Mouse (Mus musculus) left cerebral cortex, adult 8-10 months (tissue): ENCODE measurements around the gene Fmo1. TPM values are rescaled to one million over a fixed set of nuclear protein-coding genes. Genes with fewer than 3 reads are reported as not detected.
A peak's percentile ranks its signal among the peaks of the same experiment; 100 is the strongest.

ENCODE experiments used
- DNase-seq, 2 experiments: peaks; one replicate each; pipeline ENCODE4 v3.0.0; 2022; ENCODE audit warnings: low spot score in 2 of 2
- total RNA-seq, 4 experiments: library from RNA; stranded (reverse); gene quantifications; 2 replicates each; pipeline ENCODE4 v1.2.4; 2022

The Fmo1 gene
- total RNA-seq = 10 to 100 TPM; 10.2 to 14.4 (median 11.7) TPM

DNA sequence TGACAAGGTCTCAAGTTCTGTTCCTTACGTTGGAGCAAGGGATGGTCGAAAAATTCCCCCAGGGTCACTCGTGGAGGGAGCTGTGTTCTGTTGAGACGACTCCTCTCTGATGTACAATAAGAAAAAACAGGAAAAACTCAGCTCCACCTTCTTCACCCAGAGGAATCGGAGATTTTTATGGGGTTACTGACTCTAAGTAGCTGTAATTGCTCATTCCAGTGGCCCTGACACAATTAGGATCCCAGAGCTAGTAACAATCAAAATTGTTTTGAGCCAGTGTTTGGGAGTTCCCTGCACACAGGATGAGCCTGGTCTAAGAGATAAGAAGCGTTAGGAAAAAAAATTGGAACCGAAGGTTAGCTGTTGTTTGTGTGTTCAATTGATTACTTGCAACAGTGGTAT, at the start of gene Fmo1:
Fmo1 (minus strand) TSS at position 331 of the 402 bp plus-strand sequence.
- DNase-seq = no peak

DNA sequence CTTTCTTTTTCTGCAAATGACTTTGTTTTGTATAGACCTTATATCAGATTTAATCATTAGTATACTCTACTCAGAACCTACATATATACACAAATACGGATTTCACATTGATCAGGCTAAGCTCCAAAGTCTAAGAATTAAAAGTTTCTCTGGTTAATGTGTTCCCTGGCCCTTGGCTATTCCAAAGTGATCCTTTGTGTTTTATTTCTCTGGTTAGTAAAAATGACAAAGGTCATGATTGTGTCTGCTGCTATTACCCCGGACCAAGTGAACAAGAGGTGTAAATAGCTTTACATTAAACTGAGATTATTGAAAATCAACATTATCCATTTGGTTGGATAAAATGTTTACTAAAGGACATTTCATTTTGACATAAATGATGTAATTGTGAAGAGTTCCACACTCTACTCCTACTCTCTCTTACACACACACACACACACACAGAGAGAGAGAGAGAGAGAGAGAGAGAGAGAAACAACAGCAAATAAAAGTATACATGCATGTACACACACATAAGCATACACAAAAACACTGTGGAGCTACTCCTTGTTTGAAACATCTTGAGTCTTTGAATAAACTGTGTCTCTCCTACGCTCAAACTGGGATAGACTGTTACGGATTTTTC, 48.6 kb upstream of the Fmo1 start:
- DNase-seq = no peak

DNA sequence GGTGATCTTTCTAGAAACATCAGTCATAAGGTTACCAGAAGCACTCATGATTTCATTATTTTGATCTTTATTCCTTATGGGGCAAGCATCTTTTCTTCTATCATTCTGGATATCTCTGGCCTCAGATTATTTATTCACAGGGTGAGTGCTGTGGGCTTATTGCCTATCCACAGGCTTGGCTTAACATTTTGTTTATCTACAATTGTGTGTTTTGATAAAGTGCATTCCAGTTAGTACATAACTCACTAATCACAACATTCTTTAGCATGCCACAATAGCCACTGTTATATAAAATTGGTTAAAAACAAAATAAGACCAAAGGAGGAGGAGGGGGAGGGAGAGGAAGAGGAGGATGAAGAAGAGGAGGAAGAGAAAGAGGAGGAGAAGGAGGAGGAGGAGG, 45.7 kb upstream of the Fmo1 start:
- DNase-seq = no peak

DNA sequence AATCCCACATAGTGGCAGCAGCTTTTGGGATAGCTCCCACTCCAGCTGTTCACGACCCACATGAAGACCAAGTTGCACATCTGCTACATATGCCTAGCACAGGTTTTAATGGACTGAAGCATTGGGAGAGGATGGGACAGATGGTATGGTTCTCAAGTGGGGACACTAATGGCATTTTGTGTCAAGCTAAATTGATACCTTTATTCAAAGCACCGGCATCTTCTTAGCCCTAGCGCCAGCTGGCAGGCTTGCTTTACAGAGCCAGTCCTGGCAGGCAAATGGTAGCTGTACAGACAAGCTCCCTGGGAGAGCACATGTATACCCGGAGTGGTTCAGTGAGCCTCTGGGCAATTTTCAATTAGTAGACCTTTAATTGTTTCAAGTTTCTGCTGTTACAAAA, 35.5 kb upstream of the Fmo1 start:
- DNase-seq = no peak

DNA sequence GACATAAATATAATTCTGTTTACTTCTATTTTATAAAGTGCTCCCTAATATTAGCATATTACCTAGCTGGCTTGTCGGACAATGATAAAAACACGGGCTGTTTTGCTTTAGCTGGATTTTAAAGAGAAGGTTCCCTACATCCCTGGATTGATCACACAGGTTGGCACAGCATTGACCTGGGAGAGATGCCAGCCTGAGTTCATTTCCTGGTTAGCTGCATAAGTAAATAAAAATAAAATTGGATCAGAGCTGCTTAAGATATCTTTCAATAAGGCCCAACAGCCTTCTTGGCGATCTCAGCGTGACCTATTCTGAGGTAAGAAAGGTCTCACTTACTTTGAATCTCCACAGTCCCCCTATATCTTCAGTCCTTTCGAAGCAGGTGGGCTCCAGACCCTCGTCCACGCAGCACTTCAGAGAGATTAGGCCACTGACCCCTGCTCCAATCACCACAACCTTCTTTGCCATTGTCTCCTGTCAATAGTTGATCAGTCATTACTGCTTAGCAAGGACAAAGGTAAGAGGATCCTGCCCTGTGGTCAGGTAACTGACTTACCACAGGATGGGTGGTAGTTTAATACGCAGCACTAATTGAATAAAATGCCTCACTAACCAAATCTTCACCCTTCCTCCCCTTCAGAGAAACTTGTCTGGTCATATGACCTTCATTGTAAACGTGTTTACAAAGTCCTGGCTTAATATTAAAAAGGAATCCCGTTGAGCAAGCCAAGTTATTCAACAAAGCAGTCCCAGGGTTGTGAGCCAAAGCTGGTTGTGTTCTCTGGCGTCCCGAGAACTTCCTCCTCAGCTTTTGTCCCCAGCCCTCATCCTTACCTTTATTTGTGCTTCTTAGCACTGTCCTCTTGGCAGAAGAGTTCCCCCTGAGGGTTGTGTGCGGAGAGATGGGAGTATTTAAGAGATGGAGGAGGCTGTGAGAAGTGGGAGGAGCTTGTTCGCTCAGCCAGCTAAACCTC, 31.7 kb upstream of the Fmo1 start, which contains the start of gene Fmo2:
Fmo2 (minus strand) TSS at position 889 of the 974 bp plus-strand sequence.
- no peak for DNase-seq

DNA sequence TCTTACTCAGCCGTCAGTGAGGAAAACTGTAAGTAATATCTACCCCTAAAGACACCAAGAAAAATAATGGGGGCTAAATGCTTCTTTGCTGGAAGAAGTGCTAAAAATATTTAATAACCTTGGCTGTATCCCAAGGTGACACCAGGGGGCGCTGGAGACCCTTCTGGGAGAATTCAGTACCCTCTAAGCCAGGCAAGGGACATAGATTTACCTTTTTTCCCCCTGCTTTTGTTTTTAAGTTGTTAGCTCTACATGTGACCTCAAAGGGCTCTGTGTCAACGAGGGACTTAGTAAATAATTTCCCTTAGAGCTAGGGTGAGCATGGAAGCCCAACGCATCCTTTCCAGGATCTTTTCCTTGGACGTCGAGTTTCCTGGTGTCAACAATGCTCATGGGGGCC, 29.5 kb upstream of the Fmo1 start:
- DNase-seq = peak in 1 of 2 experiments; percentile 43

DNA sequence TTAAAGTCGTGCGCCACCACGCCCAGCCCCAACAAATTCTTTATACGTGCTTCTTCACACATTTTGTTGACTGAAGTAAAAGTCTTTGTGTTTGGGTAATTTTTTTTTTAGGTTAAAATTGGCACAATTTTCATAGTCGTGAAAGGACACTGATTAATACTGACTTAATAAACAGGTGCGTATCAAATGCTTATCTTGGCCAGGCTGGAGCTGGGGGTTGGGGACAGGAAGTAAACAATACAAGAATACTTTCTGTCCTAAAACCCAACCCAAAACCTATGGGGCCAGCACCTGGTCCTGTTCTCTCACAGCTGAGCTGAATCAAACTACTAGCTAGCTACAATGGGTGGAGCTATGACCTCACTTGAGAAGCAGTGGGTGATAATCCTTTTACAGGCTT, 26.6 kb upstream of the Fmo1 start:
- no peak for DNase-seq

DNA sequence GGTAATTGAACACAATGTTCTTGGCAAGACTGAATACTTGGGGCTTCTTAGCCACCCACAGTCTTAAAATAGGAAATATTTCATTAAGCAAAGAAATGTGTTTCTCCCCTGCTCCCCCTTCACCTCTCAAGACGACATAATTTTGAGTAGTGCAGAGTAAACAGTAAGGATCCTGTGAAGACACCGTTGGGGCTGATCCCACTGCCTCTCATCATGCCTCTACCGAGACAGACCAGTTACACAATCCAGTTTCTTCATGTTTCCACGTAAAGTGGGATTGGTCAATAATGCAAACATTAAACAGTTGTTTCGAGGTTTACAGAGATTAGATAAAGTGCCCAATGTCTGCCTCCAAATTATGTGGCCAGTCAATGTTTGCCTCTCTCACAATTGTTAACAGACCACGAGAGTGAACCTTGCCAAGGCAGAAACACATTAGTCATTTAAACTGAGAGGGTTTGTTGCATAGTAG, 25.6 kb upstream of the Fmo1 start:
- DNase-seq = no peak

DNA sequence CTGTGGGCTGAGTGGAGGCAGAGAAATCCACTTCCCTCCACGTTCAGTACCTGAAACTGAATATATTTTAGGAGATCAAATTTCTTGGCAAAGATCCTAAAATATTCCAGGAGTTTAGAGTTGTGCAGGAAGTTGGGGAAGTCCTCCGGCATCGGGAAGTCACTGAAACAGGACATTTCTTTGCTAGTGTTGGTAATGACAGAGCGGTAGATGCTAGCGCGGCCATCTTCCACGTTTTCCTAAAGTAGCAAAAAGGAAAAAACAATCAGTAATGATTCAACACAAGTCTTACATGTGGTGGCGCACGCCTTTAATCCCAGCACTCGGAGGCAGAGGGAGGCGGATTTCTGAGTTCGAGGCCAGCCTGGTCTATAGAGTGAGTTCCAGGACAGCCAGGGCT, 22.2 kb upstream of the Fmo1 start:
- no peak for DNase-seq

DNA sequence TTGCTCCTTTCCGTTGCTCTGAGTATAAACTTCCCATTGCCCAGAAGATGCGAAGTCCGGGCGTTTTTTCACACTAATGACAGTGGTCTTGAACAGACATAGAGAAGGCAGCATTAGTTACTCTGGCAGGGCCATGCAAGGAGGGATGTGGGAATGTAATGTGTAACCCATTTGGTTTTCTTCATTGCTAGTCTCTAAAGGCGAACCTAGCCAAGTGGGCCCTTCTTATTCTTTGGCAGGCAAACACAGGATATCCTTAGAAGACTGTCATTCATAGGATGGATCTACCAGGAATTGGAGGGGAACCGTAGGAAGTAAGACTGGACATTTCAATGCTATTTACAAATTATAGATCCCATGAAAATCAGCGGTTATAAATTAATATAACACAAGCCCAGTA, 21.2 kb upstream of the Fmo1 start:
- DNase-seq = no peak

DNA sequence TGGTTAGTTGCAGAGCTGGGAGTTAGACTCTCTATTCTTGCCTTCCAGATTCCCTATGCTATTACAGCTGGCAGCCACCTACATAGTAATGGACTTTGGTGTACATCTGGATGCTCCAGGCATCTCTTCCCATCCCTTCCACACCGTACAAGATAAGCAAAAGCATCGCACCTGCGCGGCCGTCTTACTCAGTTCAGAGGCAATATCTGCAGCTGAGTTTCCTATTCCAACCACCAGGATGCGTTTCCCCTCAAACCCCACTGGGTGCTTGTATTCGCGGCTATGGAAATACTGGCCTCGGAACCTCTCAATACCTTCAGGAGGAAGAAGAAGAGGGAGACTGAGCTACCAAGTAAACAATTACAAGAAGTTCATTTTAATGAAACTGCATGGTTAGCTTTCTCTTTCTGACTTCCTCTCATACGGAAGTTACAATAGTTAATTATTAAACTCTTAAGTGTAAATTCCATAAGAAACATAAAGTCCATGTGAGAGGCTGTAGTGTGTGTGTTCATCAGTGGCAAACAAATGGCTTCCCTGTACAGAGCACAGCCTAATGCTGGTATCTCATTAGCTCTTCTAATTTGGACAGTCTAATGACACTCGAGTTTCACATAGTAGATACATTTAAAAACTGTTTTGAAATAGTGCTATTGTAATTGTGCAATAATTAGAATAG, 19.9 kb upstream of the Fmo1 start:
- DNase-seq = no peak

DNA sequence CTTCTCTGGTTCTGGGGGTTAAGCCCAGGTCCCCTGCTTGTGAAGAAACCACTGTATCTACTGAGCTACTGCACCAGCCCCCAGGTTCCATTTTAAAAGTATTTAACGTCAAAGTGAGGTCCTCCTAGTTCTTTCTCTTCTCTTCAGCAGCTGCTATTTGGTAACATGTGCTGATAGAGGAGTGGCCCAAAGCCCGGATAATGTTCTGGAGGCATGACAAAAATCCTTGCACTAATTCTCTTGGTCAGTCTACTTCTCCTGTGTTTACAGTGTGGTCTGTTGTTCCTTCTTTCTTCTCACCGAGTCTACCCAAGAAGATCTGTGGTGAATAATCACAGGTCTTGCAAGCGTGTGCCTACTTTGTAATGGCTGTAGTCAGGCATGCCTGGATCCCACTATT, 16.3 kb upstream of the Fmo1 start:
- DNase-seq = no peak

DNA sequence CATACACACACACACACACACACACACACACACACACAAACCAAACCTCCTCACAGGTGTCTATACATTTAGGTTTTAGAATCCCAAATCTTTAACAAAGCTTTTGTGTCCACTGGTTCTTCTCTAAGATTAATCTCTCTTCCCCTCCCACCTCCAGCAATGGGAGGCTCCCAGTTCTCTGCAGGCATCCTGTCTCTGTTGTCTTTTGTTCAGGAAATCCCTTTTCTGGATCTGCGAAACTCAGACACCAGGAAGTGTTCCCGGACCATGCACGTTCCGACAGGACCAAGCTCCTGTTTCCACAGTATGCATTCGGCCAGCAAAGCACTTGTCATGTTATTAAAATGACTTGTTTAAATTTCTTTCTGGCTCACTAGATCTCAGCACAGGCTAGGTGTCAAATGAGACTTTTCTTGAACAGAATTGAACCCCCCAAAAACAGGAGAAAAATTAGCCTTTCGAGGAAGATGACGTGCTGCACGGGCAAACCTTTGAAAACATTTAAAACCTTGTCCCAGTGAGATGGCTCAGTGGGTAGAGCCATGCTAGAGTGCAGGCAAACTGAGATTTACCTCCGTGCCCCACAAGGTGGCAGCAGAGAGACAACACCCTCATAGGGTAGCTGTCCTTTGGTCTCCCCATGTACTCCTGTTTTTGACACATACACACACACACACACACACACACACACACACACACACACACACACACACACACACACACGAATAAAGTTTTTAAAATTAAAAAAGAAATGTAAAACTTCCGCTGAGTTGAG, 13.4 kb upstream of the Fmo1 start:
- DNase-seq = no peak

DNA sequence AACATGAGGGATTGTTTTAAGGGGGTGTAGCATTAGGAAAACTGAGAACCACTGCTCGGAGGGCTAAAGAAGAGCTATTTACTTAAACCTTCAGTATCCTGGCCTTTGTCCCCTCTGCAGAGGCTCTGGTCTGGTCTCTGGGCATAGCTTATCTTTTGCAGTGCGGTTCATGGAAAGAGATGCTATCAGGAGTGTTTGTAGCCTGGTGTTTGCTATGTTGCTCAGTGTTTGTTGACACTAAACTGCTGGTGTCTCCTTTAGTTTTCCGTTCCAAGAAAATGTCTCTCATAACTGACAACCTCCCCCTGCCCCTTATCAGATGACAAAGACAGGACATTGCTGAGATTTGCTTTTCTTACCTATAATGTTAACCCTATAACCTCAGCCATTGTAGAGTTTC, 8.7 kb upstream of the Fmo1 start:
- DNase-seq = no peak

DNA sequence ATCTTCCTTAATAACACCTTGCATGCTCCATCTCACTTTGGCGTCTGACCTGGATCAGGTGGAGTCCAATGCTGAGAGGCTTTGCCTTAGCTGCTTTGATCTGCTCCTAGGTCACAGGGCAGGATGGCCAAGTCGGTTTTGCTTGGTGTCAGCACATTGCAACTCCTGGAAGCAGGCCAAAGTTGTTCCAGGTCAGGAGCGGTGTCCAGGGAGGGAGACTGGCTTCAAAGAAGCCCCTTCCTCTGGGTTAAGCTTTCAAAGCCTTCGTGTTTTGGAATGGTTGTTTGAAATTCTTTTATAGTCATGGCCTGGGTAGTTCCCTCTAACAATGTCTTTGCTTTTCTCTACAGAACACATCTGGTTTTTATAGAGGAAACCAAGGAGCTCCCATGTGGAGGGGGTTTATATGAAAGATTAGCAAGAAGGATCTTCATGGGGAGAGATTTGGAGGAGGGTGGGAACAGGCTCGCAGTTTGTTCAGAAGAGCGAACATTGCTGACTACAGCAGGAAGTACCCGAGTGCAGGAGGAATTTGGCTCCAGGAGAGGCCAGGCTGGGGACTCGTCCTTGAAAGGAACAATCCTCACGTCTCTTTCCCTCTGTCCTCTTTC, 5.4 kb upstream of the Fmo1 start:
- no peak for DNase-seq

DNA sequence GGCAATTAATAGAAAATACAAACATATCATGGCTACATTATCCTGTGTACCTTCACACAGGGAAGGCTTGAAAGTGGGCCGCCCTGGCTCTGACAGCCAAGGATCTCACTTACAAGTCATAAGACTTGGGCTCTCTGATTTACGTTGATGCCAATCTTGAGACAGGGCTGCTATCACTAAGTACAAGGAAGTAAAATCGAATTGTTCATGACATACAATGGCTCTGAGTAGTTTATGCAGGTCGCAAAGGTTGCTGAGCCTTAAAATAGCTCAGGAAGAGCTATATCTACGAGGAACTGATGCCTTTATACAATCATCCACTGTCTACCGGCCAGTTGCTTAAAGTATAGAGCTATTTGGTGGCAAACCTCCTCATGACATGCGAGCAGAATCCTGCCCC, 4.6 kb upstream of the Fmo1 start:
- DNase-seq = no peak

DNA sequence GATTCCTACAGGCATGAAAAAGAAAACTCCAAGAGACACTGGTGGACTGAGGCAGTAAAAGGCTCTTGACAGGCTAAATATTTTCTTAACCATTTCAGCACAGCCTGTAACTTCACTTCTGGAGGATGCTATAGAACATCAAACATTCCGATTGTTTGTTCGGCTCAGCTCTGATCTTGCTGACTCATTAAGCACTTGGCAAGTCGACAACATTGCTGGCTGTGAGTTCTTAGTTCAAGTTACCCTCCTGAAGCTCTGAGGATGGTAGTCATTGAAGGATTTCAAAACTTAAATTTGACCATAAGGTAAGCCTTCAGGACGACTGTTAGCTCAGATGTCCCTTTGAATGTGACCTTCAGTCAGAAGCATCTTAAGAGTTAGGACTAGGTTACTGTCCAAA, 986 bp upstream of the Fmo1 start:
- no peak for DNase-seq

DNA sequence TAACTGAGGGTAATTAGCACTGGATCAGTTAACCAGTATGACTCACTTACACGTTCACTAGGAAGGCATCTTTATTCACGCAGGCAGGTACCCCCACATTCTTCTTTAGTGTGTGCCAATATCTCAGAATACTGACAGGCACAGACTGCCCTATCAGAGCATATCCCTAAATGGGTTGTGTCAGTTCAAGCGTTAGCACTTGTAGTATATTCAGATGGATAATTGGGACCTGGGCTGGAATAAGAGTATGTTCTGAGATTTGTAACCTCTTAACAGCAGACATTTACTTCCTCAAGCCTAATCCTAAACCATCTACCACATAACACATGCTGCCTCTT, 948 bp downstream of the Fmo1 start:
- DNase-seq = no peak

DNA sequence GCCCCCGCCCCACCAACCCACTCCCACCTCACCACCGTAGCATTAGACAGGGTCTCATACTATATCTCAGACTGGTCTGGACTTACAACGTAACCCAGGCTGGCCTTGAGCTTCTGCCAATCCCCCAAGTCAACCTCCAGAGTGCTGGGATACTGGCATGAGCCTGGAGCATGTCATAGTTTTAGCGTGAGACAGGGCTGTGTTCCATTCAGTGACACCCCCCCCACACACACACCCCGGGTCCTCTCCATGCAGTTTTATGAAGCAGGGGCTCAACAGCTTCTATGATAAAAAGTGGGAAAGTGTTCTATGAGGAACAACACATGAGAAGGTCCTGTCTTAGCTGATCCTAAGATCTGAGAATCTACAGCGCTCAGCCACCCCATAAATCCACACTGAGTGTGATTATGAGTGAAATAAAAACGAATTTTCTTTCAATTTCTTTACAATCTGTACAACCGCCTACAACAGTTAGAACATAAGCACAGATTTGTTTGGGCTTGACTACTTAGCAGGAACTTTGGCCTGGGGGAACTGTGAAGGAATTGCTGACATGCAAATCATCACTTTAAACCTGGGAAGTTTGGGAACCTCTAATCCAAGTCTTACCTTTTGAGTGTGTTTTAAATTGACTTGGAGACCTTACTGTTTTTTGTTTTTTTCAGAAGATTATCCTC, 1.5 kb downstream of the Fmo1 start:
- DNase-seq = no peak

DNA sequence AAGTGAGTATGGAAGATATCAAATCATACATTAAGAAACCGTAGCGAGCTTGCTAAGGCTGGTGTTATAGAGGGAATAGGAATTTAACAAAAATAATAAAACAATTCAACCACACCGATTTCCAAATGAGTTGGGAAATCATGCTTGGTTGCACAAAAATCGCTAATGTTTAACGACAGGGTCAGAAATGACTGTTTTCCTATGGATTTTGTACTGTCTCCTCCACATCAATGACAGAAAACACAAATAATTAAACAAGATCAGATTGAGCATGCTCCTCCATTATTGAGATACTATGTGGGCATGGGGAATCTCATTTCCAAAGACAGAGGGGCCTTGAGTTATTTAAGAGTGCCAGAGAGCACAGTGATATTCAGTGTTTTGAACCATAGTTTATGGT, 2.1 kb downstream of the Fmo1 start:
- no peak for DNase-seq
